Mouse (Mus musculus): ENCODE measurements around the gene Aqp8.
A peak's percentile ranks its signal among the peaks of the same experiment; 100 is the strongest.

Gene Aqp8

GRCm38 (mm10) chr7:123462070-123462501 lies at the start of gene Aqp8:
TSS of gene Aqp8 (plus strand) at chr7:123462291.
- peak; percentile 34 for DNase-seq (ENCODE audit: low spot score)

DNA sequence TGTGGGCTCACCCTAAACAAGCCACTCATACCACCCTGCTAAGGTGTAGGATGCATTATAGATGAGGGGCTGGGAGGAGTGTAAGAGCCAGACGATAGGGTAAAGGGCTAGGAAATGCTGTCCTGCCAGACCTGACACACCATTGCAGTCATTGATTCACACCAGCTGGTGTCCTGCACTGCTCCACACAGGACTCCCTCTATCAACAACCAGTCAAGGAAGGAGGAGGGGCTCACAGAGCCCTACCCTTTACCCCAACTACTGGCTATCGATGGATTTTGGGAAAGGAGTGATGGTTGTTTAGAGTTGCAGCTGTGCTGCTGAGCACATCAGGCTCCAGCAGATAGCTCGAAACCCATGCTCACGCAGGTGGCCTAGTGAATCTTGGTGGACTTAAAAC lies 45.3 kb upstream of the Aqp8 start:
- DNase-seq (ENCODE audit: low spot score), result no peak

DNA sequence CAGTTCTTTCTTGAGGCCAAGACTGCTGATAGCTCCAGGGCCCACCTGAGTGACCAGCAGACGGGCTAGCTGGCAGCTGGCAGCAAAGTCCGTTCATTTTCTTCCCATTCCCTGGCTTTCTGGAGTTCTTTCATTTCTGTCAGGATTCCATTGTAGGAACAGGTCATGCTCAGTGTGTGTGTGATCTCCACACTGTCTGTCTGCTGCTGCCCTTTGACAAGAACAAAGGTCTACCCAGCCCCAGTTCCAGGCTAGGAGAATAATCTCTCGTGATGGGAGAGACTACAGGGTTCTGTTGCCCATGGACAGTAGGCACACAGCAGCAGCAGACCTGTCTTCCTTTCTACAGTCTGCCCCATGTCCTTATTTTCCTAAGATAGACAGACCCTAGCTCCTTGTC lies 44.4 kb upstream of the Aqp8 start:
- no peak for DNase-seq (ENCODE audit: low spot score)

DNA sequence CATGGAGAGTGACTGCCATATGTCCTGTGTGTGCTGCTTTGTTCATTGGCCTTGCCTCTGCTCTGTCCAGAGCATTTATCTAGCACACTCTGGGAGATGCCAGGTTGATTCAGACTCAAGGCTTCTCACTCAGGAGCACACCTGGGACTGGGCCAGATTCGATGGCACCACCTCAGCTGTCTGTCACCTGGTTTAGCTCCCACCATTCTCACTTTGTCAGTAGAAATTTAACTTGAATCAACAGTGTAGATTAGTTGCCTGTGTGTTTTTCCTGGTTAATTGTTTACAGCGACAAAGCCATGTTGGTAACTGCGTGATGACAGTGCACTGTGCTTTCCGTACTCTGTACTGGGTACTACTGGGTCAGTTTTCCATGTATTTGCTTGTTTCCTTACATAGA lies 42.1 kb upstream of the Aqp8 start:
- no peak for DNase-seq (ENCODE audit: low spot score)

DNA sequence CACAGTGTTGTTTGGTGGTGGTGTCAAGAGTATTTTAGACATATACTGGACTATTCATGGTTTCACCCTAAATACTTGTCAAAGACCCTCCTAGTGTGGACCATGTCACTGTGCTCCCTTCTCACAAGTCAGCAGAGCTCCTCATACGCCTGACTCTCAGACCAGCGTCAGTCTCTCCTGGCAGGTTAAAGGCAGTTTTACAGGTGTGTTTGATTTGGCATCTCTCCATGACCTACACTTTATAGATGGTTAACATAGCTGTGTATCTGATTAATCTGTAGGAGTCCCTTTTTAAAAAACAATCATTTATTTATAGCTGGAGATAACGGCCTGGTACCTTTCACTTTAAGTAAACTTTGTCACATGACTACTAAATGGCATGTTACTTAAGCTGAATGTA lies 40.1 kb upstream of the Aqp8 start:
- DNase-seq (ENCODE audit: low spot score), result no peak

- no peak for DNase-seq (ENCODE audit: low spot score)
Observed at GRCm38 (mm10) chr7:123424281-123424680, 37.8 kb upstream of the Aqp8 start.

GRCm38 (mm10) chr7:123425134-123425757 lies 36.8 kb upstream of the Aqp8 start:
- no peak for DNase-seq (ENCODE audit: low spot score)

GRCm38 (mm10) chr7:123429624-123430410 lies 32.3 kb upstream of the Aqp8 start:
- DNase-seq (ENCODE audit: low spot score), result no peak

GRCm38 (mm10) chr7:123430411-123430705 lies 31.7 kb upstream of the Aqp8 start:
- DNase-seq (ENCODE audit: low spot score), result no peak

DNA sequence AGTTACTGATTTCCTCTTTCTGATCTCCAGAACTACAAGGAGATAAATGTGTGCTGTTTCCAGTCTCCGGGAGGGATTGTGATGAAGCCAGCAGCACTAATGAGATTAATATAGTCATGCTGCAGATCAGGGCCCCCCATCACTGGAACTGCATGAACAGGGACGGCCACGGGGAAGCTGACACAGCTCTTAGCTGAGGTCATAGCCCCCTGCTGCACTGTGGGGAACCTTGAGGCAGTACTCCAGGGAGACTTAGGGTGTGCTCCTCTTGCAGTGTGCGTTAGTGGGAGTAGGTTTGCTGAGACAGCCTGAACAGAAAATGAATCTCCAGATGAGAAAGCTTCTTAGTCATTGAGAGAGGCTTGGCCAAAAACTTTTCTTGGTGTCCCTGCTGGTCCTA lies 30.9 kb upstream of the Aqp8 start:
- no peak for DNase-seq (ENCODE audit: low spot score)

GRCm38 (mm10) chr7:123442079-123442478 lies 20.0 kb upstream of the Aqp8 start:
- no peak for DNase-seq (ENCODE audit: low spot score)

DNA sequence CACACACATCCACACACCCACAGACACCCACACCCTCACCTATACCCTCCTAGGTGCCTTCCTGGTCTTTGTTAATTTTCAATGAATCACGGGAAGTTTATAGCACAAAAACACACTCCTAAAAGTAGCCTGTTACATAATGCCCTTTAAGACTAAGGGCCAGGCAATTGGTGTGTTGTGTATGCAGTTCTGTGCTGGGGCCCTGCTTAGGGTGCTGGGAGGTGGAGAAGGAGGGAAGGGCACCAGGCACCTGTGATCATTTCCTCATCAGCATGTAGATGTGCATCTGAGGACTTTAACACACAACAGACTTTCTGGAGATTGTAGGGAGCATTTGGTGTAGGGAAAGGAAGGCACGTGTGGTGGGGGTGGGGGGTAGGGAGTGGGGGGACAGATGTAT lies 13.3 kb upstream of the Aqp8 start:
- no peak for DNase-seq (ENCODE audit: low spot score)

- no peak for DNase-seq (ENCODE audit: low spot score)
Observed at GRCm38 (mm10) chr7:123449676-123450075, 12.4 kb upstream of the Aqp8 start.

- DNase-seq (ENCODE audit: low spot score), result no peak
Observed at GRCm38 (mm10) chr7:123450515-123450914, 11.6 kb upstream of the Aqp8 start.

DNA sequence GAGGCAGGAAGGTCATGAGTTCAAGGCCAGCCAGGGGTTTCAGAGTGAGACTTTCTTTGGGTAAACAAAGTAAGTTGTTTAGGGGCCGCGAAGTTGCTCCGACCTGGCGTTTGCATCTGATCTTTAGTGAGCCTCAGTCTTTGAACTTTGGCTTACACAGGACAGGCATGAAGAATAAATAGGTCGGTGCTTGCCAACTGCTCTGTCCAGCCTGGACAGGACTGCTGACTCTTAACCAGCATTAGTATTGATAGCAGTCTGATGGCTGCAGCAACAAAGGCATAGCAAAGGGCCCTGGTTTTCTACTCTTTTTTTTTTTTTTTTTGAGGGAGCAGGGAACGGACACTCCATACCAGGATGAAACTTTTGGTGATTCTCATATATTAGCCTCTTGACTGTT lies 9.5 kb upstream of the Aqp8 start:
- no peak for DNase-seq (ENCODE audit: low spot score)

- DNase-seq (ENCODE audit: low spot score), result no peak
Observed at GRCm38 (mm10) chr7:123453066-123453465, 9.0 kb upstream of the Aqp8 start.

- no peak for DNase-seq (ENCODE audit: low spot score)
Observed at GRCm38 (mm10) chr7:123455088-123455487, 7.0 kb upstream of the Aqp8 start.

DNA sequence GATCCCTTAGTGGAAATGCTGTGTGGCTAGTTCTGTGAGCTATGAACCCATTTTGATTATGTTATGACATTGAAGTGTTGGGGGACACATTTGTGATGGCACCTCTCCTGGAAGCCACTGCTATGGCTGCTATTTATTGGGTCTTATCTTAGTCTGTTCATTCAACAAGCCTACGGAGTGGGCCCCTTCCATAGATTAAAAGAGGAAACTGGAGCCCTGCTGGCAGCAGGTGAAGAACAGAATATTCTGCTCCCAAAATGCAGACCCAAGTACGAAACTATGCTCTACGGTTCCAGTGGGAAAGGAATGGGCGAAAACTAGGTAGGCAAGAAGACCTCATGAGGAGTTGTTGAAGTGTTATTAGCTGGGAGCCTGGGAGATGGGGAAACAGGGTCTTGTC lies 3.8 kb upstream of the Aqp8 start:
- DNase-seq (ENCODE audit: low spot score), result no peak

DNA sequence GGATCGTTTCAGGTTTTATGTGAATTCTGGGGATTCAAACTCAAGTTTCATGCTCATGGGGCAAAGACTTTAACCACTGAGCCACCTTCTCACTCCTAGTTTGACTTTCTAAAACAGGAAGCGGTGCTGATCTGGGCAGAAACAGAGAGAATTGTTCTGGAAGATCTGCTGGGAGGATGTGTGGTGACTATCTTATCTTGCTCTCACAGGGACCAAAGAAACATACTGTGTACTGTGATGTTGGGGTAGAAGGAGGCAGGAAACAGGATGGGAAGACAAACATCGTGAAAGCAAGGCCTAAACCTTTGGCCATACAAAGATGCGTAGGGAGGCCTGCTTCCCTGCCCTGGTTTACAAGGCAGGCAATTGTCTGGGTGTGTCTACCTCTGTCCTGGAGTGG lies 2.8 kb upstream of the Aqp8 start:
- DNase-seq (ENCODE audit: low spot score), result no peak

DNA sequence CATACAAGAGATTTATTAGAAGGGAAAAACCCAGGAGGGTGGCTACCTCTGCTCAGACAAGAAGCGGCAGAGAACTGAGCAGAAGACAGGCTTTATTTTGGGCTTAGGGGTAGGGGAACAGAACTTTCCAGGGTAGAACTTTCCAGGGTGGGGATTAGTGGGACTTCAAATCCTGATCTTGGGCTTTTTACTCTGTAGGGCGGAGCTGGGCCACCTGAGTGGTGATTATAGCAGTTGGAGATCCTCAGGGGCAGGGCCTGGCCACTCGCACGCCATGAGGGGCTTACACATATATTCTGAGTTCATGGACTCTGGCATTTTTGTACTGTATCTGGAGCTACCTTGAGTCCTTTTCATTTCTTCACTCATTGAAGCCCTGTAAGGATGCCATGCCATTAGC lies 775 bp upstream of the Aqp8 start:
- no peak for DNase-seq (ENCODE audit: low spot score)

- DNase-seq (ENCODE audit: low spot score), result no peak
Observed at GRCm38 (mm10) chr7:123463569-123463968, 1.5 kb downstream of the Aqp8 start.

DNA sequence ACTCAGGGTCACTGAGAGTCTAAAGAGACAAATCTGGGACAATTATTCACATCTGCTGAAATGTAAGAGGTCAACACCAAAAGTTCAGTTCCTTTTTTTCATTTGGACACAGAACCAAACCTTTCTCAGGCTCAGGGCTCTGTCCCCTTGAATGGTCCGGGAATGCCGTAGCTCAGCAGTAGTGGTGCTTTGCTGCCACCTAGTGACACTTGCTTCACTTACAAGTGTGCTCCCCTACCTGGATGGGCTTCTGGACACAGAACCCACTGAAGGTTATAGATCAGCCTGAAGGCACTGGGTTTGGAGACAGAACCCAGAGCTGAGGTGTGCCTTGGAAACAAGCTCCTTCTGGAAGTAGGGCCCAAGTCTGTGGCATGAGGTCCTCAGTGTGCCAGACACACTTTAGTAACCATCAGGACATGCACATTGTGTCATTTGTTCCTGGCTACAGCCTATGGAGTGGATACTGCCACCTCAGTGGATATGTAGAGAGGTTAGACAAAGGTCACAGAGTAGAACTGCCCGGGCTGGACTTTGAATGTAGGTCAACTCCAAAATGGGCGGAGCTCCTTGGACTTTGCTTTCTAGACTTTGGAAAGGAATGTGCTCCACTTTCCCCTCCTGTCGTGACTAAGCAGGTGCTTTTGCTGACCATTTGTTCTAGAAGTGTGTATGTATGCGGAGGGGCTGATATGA lies 3.7 kb downstream of the Aqp8 start:
- peak; percentile 54 for DNase-seq (ENCODE audit: low spot score)

GRCm38 (mm10) chr7:123467961-123468360 lies 5.9 kb downstream of the Aqp8 start:
- DNase-seq (ENCODE audit: low spot score), result no peak
